Mouse (Mus musculus) leukemia stem cell, adult 10-12 weeks (primary cell): ENCODE results near the gene Krtap19-4. TPM values are rescaled to one million over a fixed set of nuclear protein-coding genes. Genes with fewer than 3 reads are reported as not detected.

Experiments used
- polyA plus RNA-seq: library from polyadenylated mRNA; stranded (reverse); fragments of >175 nt; gene quantifications from 2 replicates; pipeline ENCODE4 v1.2.3, GENCODE M21; 2012; ENCODE audit warnings: low replicate concordance

Gene Krtap19-4
- not detected in 2 replicates for polyA plus RNA-seq

DNA sequence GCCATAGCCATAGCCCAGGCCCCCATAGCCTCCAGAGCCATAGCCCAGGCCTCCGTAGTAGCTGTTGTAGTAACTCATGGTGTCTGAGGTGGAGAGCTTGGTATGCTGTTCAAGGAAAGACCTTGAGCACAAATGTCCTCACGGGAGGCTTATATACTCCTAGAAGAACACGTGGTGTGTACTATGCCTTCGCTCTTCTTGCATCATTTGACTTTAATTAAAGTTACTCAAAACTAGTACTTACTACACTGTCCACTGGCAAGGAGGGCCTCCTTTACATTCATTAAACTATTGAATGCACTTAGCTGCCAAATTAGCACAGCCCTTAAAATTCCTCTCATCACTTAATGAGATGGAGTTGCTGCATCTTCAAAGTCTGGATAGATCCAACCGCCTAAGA, at the start of gene Krtap19-4:
Krtap19-4 (minus strand) TSS at position 101 of the 400 bp plus-strand sequence.

DNA sequence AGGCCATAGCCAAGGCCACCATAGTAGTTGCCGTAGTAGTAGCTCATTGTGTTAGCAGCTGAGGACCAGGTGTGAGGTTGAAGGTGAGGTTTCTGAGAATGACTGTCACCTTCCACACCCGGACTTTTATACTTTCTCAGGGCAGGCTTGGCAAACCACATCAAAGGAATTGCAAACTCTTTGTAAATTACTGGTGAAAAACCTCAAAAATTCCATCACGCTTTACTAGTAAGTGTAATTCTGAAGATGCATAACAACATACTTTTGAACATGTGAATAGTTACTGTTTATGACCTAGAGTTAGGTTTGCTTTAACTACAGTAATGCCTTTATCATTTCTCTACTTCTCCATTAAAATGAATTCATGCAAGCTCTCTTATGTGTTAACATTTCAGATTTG, 47.3 kb upstream of the Krtap19-4 start, which contains the start of gene Krtap19-9b:
Krtap19-9b (minus strand) TSS at position 101 of the 400 bp plus-strand sequence.

DNA sequence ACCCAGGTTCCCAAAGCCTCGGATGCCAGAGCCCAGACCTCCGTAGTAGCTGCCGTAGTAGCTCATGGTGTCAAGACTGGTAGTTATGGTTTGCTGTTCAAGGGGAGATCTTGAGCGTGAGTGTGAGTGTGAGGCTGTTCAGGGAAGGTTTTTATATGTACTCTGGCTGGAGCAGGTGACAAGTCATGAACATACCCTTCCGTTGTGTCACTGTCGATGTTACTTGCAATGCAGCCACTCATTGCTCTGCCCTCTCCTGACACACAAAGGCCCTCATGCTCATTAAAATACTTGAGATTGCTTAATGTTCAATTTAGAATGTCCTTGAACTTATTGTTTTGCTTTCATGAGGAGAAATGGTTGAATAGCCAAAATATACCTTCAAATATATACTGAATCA, 11.5 kb upstream of the Krtap19-4 start, which contains the start of gene Krtap19-5:
Krtap19-5 (minus strand) TSS at position 101 of the 400 bp plus-strand sequence.

DNA sequence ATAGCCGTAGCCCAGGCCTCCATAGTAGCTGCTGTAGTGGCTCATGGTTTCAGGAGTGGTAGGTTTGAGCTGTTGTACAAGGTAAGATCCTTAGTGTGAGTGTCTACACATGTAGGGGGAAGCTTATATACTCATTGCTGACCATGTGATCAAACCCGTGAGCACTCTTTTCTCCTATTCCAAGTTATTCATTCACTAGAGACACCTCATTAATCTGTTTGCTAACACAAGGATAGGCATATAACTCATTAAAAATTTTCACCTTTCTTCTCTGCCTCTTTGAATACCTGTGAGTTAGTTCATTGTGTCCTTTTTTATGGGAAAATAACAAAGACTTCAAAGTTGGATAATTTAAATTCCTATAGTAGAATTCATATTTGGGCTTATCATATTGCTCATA, 7.0 kb downstream of the Krtap19-4 start, which contains the start of gene Krtap19-3:
Krtap19-3 (minus strand) TSS at position 101 of the 400 bp plus-strand sequence.

DNA sequence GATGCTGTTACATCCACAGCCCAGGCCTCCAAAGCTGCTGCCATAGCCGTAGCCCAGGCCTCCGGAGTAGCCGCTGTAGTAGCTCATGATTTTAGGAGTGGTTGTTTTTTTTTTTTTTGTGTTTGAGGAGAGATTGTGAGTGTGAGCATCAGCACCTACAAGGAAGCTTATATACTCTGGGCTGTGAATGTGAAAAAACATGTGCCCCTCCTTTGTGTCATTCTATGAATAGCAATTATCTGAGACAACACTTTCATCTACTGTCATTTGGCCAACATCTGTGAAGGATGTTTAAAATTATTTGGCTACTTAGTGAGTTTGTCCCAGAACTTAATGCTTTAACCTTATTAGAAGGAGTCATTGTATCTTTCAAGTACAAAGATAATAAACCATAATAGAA, 10.7 kb downstream of the Krtap19-4 start, which contains the start of gene Krtap19-2:
Krtap19-2 (minus strand) TSS at position 101 of the 400 bp plus-strand sequence.

DNA sequence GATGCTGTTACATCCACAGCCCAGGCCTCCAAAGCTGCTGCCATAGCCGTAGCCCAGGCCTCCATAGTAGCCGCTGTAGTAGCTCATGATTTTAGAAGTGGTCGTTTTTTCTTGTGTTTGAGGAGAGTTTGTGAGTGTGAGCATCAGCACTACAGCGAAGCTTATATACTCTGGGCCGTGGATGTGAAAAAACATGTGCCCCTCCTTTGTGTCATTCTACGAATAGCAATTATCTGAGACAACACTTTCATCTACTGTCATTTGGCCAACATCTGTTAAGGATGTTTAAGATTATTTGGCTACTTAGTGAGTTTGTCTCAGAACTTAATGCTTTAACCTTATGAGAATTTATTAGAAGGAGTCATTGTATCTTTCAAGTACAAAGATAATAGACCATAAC, 15.6 kb downstream of the Krtap19-4 start, which contains the start of gene Krtap19-1:
Krtap19-1 (minus strand) TSS at position 101 of the 400 bp plus-strand sequence.

Other genes with a start within 250 kb of the Krtap19-4 start
- not detected in 2 replicates for gene Krtap26-1, start 237.3 kb downstream of the Krtap19-4 start, polyA plus RNA-seq
- not detected in 2 replicates for gene Krtap27-1, start 213.4 kb downstream of the Krtap19-4 start, polyA plus RNA-seq
- not detected in 2 replicates for gene 2310061N02Rik, start 177.1 kb downstream of the Krtap19-4 start, polyA plus RNA-seq
- not detected in 2 replicates for gene Krtap13-1, start 156.2 kb downstream of the Krtap19-4 start, polyA plus RNA-seq
- not detected in 2 replicates for gene Krtap13, start 133.5 kb downstream of the Krtap19-4 start, polyA plus RNA-seq
- gene 2310034C09Rik, start 126.2 kb downstream of the Krtap19-4 start, polyA plus RNA-seq, result not detected in 2 replicates
- not detected in 2 replicates for gene 2310057N15Rik, start 110.9 kb downstream of the Krtap19-4 start, polyA plus RNA-seq
- gene Gm5965, start 107.2 kb downstream of the Krtap19-4 start, polyA plus RNA-seq, result not detected in 2 replicates
- gene Gm20741, start 72.9 kb downstream of the Krtap19-4 start, polyA plus RNA-seq, result not detected in 2 replicates
- not detected in 2 replicates for gene Krtap15, start 64.9 kb downstream of the Krtap19-4 start, polyA plus RNA-seq
- not detected in 2 replicates for gene Krtap14, start 58.9 kb downstream of the Krtap19-4 start, polyA plus RNA-seq
- gene Krtap19-1, start 15.7 kb downstream of the Krtap19-4 start, polyA plus RNA-seq, result not detected in 2 replicates
- not detected in 2 replicates for gene Krtap19-2, start 10.8 kb downstream of the Krtap19-4 start, polyA plus RNA-seq
- gene Krtap19-3, start 7.1 kb downstream of the Krtap19-4 start, polyA plus RNA-seq, result not detected in 2 replicates
- gene Krtap19-5, start 11.4 kb upstream of the Krtap19-4 start, polyA plus RNA-seq, result not detected in 2 replicates
- not detected in 2 replicates for gene Krtap19-9b, start 47.2 kb upstream of the Krtap19-4 start, polyA plus RNA-seq
- gene Krtap16-3, start 77.8 kb upstream of the Krtap19-4 start, polyA plus RNA-seq, result not detected in 2 replicates
- not detected in 2 replicates for gene Krtap22-2, start 125.7 kb upstream of the Krtap19-4 start, polyA plus RNA-seq
- gene Gm10229, start 130.2 kb upstream of the Krtap19-4 start, polyA plus RNA-seq, result not detected in 2 replicates
- not detected in 2 replicates for gene Krtap6-1, start 146.6 kb upstream of the Krtap19-4 start, polyA plus RNA-seq
- not detected in 2 replicates for gene Gm10228, start 156.4 kb upstream of the Krtap19-4 start, polyA plus RNA-seq
- not detected in 2 replicates for gene Krtap6-5, start 162.8 kb upstream of the Krtap19-4 start, polyA plus RNA-seq
- not detected in 2 replicates for gene 1110025L11Rik, start 178.9 kb upstream of the Krtap19-4 start, polyA plus RNA-seq
- not detected in 2 replicates for gene Krtap6-3, start 198.9 kb upstream of the Krtap19-4 start, polyA plus RNA-seq